Comparison of ENCODE assay signal across 5 mouse cellular contexts in genomic region chr17:27289804-27290203, GRCm38 (mm10).
DNase-seq lines count a peak whose midpoint lies in the region; TF ChIP-seq lines count a peak whose summit lies in the region.
"Not testable (repeated sequence)": the region's sequence is repeated elsewhere in the genome, so short reads cannot be mapped to it uniquely, and the experiment has no call there.

No protein-coding gene starts in this region.

- not testable (repeated sequence) for TF ChIP-seq CTCF in gastrocnemius, adult 2 months (IDR thresholded peaks at IDR 0.05)

- peak; percentile 4 for DNase-seq in adrenal gland, postnatal 14 days
- DNase-seq in gastrocnemius, adult 2 months, result peak; percentile 7
- DNase-seq in heart, adult 11 months, result peak; percentile 49
- DNase-seq in ovary, postnatal 36 days (ENCODE audit: low spot score), result peak; percentile 1
- DNase-seq in thymus, postnatal 4 days, result peak; percentile 3

- intact Hi-C loops in gastrocnemius, adult 2 months (cut with DNase I), result not testable (repeated sequence)

- H3K4me3 ChIP-seq in gastrocnemius, adult 2 months, result not testable (repeated sequence)

- H3K27ac ChIP-seq in gastrocnemius, adult 2 months, result not testable (repeated sequence)
